Mouse (Mus musculus): ENCODE results near the gene Vwa2. TPM values are rescaled to one million over a fixed set of nuclear protein-coding genes. Genes with fewer than 3 reads are reported as not detected.

Vwa2 gene
- total and polyA plus RNA-seq, 3 experiments = not detected

- Histone ChIP-seq H3K27ac (ENCODE audit: control insufficient read depth, low read depth, low read length) (no peak overlapping the region), H3K9ac (ENCODE audit: control insufficient read depth, low read depth, low read length, poor library complexity, severe bottlenecking) (no peak overlapping the region), H3K36me3 (ENCODE audit: control insufficient read depth in 1 of 2, insufficient read depth in 2 of 2, low read length in 2 of 2) (no peaks in the 10 kb centered on the region), H3K4me3 (ENCODE audit: control insufficient read depth in 1 of 2, insufficient read depth in 1 of 2, low read depth in 2 of 2, low read length in 2 of 2) (no peak overlapping the region), H3K9me3 (replicated peaks; ENCODE audit: insufficient read depth, low read length) (no peaks in the 10 kb centered on the region), H3K27me3 (ENCODE audit: control insufficient read depth in 1 of 2, insufficient read depth in 2 of 2, low read length in 2 of 2) (no peaks in the 10 kb centered on the region), H3K4me1 (ENCODE audit: control insufficient read depth in 1 of 2, insufficient read depth in 2 of 2, low read length in 2 of 2) (no peaks in the 10 kb centered on the region), H3K79me2 (ENCODE audit: control insufficient read depth, insufficient read depth, low read length, poor library complexity) (no peaks in the 10 kb centered on the region)
- DNase-seq (ENCODE audit: low read depth, low spot score) = no peak
- TF ChIP-seq EP300 (IDR thresholded peaks at IDR 0.05; ENCODE audit: low read depth in 1 of 2, low read length in 2 of 2) = no peak
These were observed 62.2 kb downstream of the Vwa2 start for GRCm38 (mm10) chr19:56936253-56936652.

GRCm38 (mm10) chr19:56937911-56938310 lies 63.9 kb downstream of the Vwa2 start:
- Histone ChIP-seq H3K9ac (ENCODE audit: control insufficient read depth, low read depth, low read length, poor library complexity, severe bottlenecking) (no peak overlapping the region), H3K27me3 (ENCODE audit: control insufficient read depth in 1 of 2, insufficient read depth in 2 of 2, low read length in 2 of 2) (no peaks in the 10 kb centered on the region), H3K9me3 (replicated peaks; ENCODE audit: insufficient read depth, low read length) (no peaks in the 10 kb centered on the region), H3K27ac (ENCODE audit: control insufficient read depth, low read depth, low read length) (no peak overlapping the region), H3K4me3 (ENCODE audit: control insufficient read depth in 1 of 2, insufficient read depth in 1 of 2, low read depth in 2 of 2, low read length in 2 of 2) (no peak overlapping the region), H3K79me2 (ENCODE audit: control insufficient read depth, insufficient read depth, low read length, poor library complexity) (no peaks in the 10 kb centered on the region), H3K36me3 (ENCODE audit: control insufficient read depth in 1 of 2, insufficient read depth in 2 of 2, low read length in 2 of 2) (no peaks in the 10 kb centered on the region), H3K4me1 (ENCODE audit: control insufficient read depth in 1 of 2, insufficient read depth in 2 of 2, low read length in 2 of 2) (no peaks in the 10 kb centered on the region)
- DNase-seq (ENCODE audit: low read depth, low spot score) = no peak
- TF ChIP-seq HCFC1 (IDR thresholded peaks at IDR 0.05; ENCODE audit: low read depth, low read length) (no peak), POLR2A (IDR thresholded peaks at IDR 0.05; ENCODE audit: control insufficient read depth in 1 of 2, insufficient read depth in 1 of 2, low read depth in 1 of 2, low read length in 2 of 2, poor library complexity in 1 of 2) (no peak), UBTF (IDR thresholded peaks at IDR 0.05; ENCODE audit: borderline replicate concordance, insufficient read depth, low read depth, low read length) (no peak), MYC (IDR thresholded peaks at IDR 0.05; ENCODE audit: low read depth, low read length) (no peak), RAD21 (IDR thresholded peaks at IDR 0.05; ENCODE audit: low read depth, low read length) (no peak), GATA1 (IDR thresholded peaks at IDR 0.05; ENCODE audit: low read depth, low read length) (no peak), ETS1 (IDR thresholded peaks at IDR 0.05; ENCODE audit: low read depth, low read length) (no peak), MXI1 (IDR thresholded peaks at IDR 0.05; ENCODE audit: low read depth, low read length) (no peak), MAFK (IDR thresholded peaks at IDR 0.05; ENCODE audit: borderline replicate concordance, low read depth, low read length) (no peak), TBP (IDR thresholded peaks at IDR 0.05; ENCODE audit: low read depth, low read length) (no peak), ZC3H11A (IDR thresholded peaks at IDR 0.05; ENCODE audit: low read depth, low read length) (no peak), NRF1 (IDR thresholded peaks at IDR 0.05; ENCODE audit: insufficient read depth, low read depth, low read length, poor library complexity, severe bottlenecking) (no peak), TCF12 (IDR thresholded peaks at IDR 0.05; ENCODE audit: low read depth, low read length) (no peak), SMC3 (IDR thresholded peaks at IDR 0.05; ENCODE audit: low read depth, low read length) (no peak), POLR2AphosphoS5 (IDR thresholded peaks at IDR 0.05; ENCODE audit: borderline replicate concordance, low read depth, low read length) (no peak), CTCF (IDR thresholded peaks at IDR 0.05 in 2 of 3, conservative IDR thresholded peaks at IDR 0.05 in 1 of 3; ENCODE audit: control insufficient read depth in 1 of 3, insufficient read depth in 1 of 3, low read depth in 2 of 3, low read length in 3 of 3, poor library complexity in 1 of 3, severe bottlenecking in 1 of 3) (no peak)

Data from MEL (cell line).